Mouse (Mus musculus) MEL (cell line): ENCODE data around the gene Phlda3. TPM values are rescaled to one million over a fixed set of nuclear protein-coding genes. Genes with fewer than 3 reads are reported as not detected.

Source experiments
- DNase-seq: peaks from one replicate; pipeline ENCODE4 v3.0.0; 2011; ENCODE audit warnings: low read depth, low spot score
- H3K27ac ChIP-seq: 2 replicates; pipeline ENCODE4 v1.5.1; 2012; ENCODE audit warnings: low read depth, mild to moderate bottlenecking, control low read depth, low read length, moderate library complexity; ENCODE audit not compliant: control insufficient read depth
- H3K27me3 ChIP-seq, 2 experiments: fragments of 150-350 bp in 1 of 2; sonication (generic) in 1 of 2; 2 replicates each; pipeline ENCODE4 v1.6.1; 2012; ENCODE audit warnings: low read length in 2 of 2, mild to moderate bottlenecking in 2 of 2, improper control_type of control experiment in 1 of 2, moderate library complexity in 1 of 2; ENCODE audit not compliant: insufficient read depth in 2 of 2, control insufficient read depth in 1 of 2
- H3K36me3 ChIP-seq, 2 experiments: 2 replicates each; pipeline ENCODE4 v1.6.1; 2012 to 2014; ENCODE audit warnings: low read length in 2 of 2, improper control_type of control experiment in 1 of 2, inconsistent platforms in 1 of 2, mild to moderate bottlenecking in 1 of 2; ENCODE audit not compliant: insufficient read depth in 2 of 2, control insufficient read depth in 1 of 2
- H3K4me1 ChIP-seq, 2 experiments: fragments of 150-350 bp in 1 of 2; sonication (generic) in 1 of 2; 2 replicates each; pipeline ENCODE4 v1.6.1; 2012; ENCODE audit warnings: low read length in 2 of 2, improper control_type of control experiment in 1 of 2, mild to moderate bottlenecking in 1 of 2; ENCODE audit not compliant: insufficient read depth in 2 of 2, control insufficient read depth in 1 of 2
- H3K4me3 ChIP-seq, 2 experiments: fragments of 150-350 bp in 1 of 2; sonication (generic) in 1 of 2; 2 replicates each; pipeline ENCODE4 v1.5.1; 2012; ENCODE audit warnings: low read depth in 2 of 2, low read length in 2 of 2, mild to moderate bottlenecking in 2 of 2, moderate library complexity in 2 of 2, control low read depth in 1 of 2, improper control_type of control experiment in 1 of 2; ENCODE audit not compliant: control insufficient read depth in 1 of 2, insufficient read depth in 1 of 2
- H3K79me2 ChIP-seq: 2 replicates; pipeline ENCODE4 v1.6.1; 2012; ENCODE audit warnings: mild to moderate bottlenecking, low read length, moderate library complexity; ENCODE audit not compliant: control insufficient read depth, poor library complexity, insufficient read depth
- H3K9ac ChIP-seq: 2 replicates; pipeline ENCODE4 v1.6.1; 2012; ENCODE audit warnings: low read depth, mild to moderate bottlenecking, control low read depth, low read length, moderate library complexity; ENCODE audit not compliant: control insufficient read depth, poor library complexity, severe bottlenecking
- H3K9me3 ChIP-seq: fragments of 150-350 bp; sonication (generic); replicated peaks from 2 replicates; pipeline ENCODE4 v1.6.1; 2012; ENCODE audit warnings: mild to moderate bottlenecking, low read length, improper control_type of control experiment, moderate library complexity; ENCODE audit not compliant: insufficient read depth
- CHD1 ChIP-seq: IDR thresholded peaks from 2 replicates; pipeline ENCODE4 v1.6.1; 2012; ENCODE audit warnings: low read depth, mild to moderate bottlenecking, inconsistent platforms, low read length, improper control_type of control experiment
- EP300 ChIP-seq, 2 experiments: IDR thresholded peaks; 2 replicates each; pipeline ENCODE4 v1.6.1; 2011; ENCODE audit warnings: improper control_type of control experiment in 2 of 2, low read length in 2 of 2, low read depth in 1 of 2, mild to moderate bottlenecking in 1 of 2
- ETS1 ChIP-seq: IDR thresholded peaks from 2 replicates; pipeline ENCODE4 v1.6.1; 2012; ENCODE audit warnings: low read depth, mild to moderate bottlenecking, inconsistent platforms, low read length, improper control_type of control experiment, moderate library complexity
- GATA1 ChIP-seq: IDR thresholded peaks from 2 replicates; pipeline ENCODE4 v1.6.1; 2011; ENCODE audit warnings: low read depth, low read length, improper control_type of control experiment
- HCFC1 ChIP-seq: IDR thresholded peaks from 2 replicates; pipeline ENCODE4 v1.6.1; 2012; ENCODE audit warnings: low read depth, mild to moderate bottlenecking, inconsistent platforms, low read length, improper control_type of control experiment, moderate library complexity
- JUND ChIP-seq: IDR thresholded peaks from 2 replicates; pipeline ENCODE4 v1.6.1; 2011; ENCODE audit warnings: low read depth, mild to moderate bottlenecking, improper control_type of control experiment, low read length
- MAFK ChIP-seq: IDR thresholded peaks from 2 replicates; pipeline ENCODE4 v1.6.1; 2011; ENCODE audit warnings: low read depth, mild to moderate bottlenecking, low read length, improper control_type of control experiment, borderline replicate concordance
- MEF2A ChIP-seq: IDR thresholded peaks from 2 replicates; pipeline ENCODE4 v1.6.1; 2014; ENCODE audit warnings: low read depth, mild to moderate bottlenecking, inconsistent platforms, low read length, improper control_type of control experiment; ENCODE audit not compliant: poor library complexity, insufficient replicate concordance, severe bottlenecking; ENCODE audit errors: extremely low read depth
- MYB ChIP-seq: IDR thresholded peaks from 2 replicates; pipeline ENCODE4 v1.6.1; 2011; ENCODE audit warnings: mild to moderate bottlenecking, low read depth, low read length, improper control_type of control experiment
- NELFE ChIP-seq: IDR thresholded peaks from 2 replicates; pipeline ENCODE4 v1.6.1; 2011; ENCODE audit warnings: low read depth, low read length, improper control_type of control experiment
- NRF1 ChIP-seq: IDR thresholded peaks from 2 replicates; pipeline ENCODE4 v1.6.1; 2014; ENCODE audit warnings: low read depth, mild to moderate bottlenecking, inconsistent platforms, low read length, improper control_type of control experiment, moderate library complexity; ENCODE audit not compliant: poor library complexity, insufficient read depth, severe bottlenecking
- POLR2A ChIP-seq, 2 experiments: IDR thresholded peaks; 2 replicates each; pipeline ENCODE4 v1.6.1; 2011 to 2012; ENCODE audit warnings: low read length in 2 of 2, mild to moderate bottlenecking in 2 of 2, control low read depth in 1 of 2, improper control_type of control experiment in 1 of 2, low read depth in 1 of 2, moderate library complexity in 1 of 2; ENCODE audit not compliant: control insufficient read depth in 1 of 2, insufficient read depth in 1 of 2, poor library complexity in 1 of 2
- POLR2AphosphoS2 ChIP-seq: IDR thresholded peaks from 2 replicates; pipeline ENCODE4 v1.6.1; 2011; ENCODE audit warnings: low read length, improper control_type of control experiment
- POLR2AphosphoS5 ChIP-seq: IDR thresholded peaks from 2 replicates; pipeline ENCODE4 v1.6.1; 2012; ENCODE audit warnings: low read depth, borderline replicate concordance, mild to moderate bottlenecking, inconsistent platforms, low read length, moderate library complexity, mixed read lengths
- RAD21 ChIP-seq: IDR thresholded peaks from 2 replicates; pipeline ENCODE4 v1.6.1; 2011; ENCODE audit warnings: mild to moderate bottlenecking, low read depth, low read length, improper control_type of control experiment
- RCOR1 ChIP-seq: IDR thresholded peaks from 2 replicates; pipeline ENCODE4 v1.6.1; 2012; ENCODE audit warnings: low read depth, mild to moderate bottlenecking, inconsistent platforms, low read length, improper control_type of control experiment
- SIN3A ChIP-seq: IDR thresholded peaks from 2 replicates; pipeline ENCODE4 v1.6.1; 2012; ENCODE audit warnings: low read length, improper control_type of control experiment, inconsistent platforms
- SMC3 ChIP-seq: IDR thresholded peaks from 2 replicates; pipeline ENCODE4 v1.6.1; 2011; ENCODE audit warnings: low read depth, low read length, improper control_type of control experiment
- TBP ChIP-seq: IDR thresholded peaks from 2 replicates; pipeline ENCODE4 v1.8.0; 2011; ENCODE audit warnings: low read depth, low read length, improper control_type of control experiment
- TCF12 ChIP-seq: IDR thresholded peaks from 2 replicates; pipeline ENCODE4 v1.6.1; 2014; ENCODE audit warnings: low read depth, mild to moderate bottlenecking, inconsistent platforms, low read length, improper control_type of control experiment, moderate library complexity
- USF2 ChIP-seq, 2 experiments: IDR thresholded peaks; 2 replicates each; pipeline ENCODE4 v1.6.1; 2011 to 2012; ENCODE audit warnings: improper control_type of control experiment in 2 of 2, low read length in 2 of 2, borderline replicate concordance in 1 of 2, inconsistent platforms in 1 of 2, low read depth in 1 of 2, mild to moderate bottlenecking in 1 of 2; ENCODE audit not compliant: insufficient read depth in 1 of 2
- ZC3H11A ChIP-seq: IDR thresholded peaks from 2 replicates; pipeline ENCODE4 v1.6.1; 2012; ENCODE audit warnings: low read depth, mild to moderate bottlenecking, inconsistent platforms, low read length, improper control_type of control experiment
- ZMIZ1 ChIP-seq: IDR thresholded peaks from 2 replicates; pipeline ENCODE4 v1.6.1; 2012; ENCODE audit warnings: low read depth, mild to moderate bottlenecking, inconsistent platforms, low read length, improper control_type of control experiment, moderate library complexity
- ZNF384 ChIP-seq: IDR thresholded peaks from 2 replicates; pipeline ENCODE4 v1.6.1; 2012; ENCODE audit warnings: low read depth, mild to moderate bottlenecking, inconsistent platforms, low read length, improper control_type of control experiment
- polyA plus RNA-seq, 2 experiments: library from polyadenylated mRNA; stranded (reverse) in 1 of 2; unstranded in 1 of 2; fragments of >175 nt in 1 of 2; fragments of >200 nt in 1 of 2; gene quantifications; 2 replicates each; pipeline versions ENCODE4 v1.2.1 to v1.2.4; 2012; ENCODE audit warnings: low replicate concordance in 2 of 2, low read depth in 1 of 2; ENCODE audit not compliant: insufficient read length in 2 of 2, insufficient read depth in 1 of 2, missing spikeins in 1 of 2
- total RNA-seq: library from RNA; depleted of rRNA; stranded (reverse); fragments of 300-350 nt; gene quantifications from 2 replicates; pipeline ENCODE4 v1.2.3, GENCODE M21; 2012

The Phlda3 gene
- total and polyA plus RNA-seq, 3 experiments, result 7.7 to 20.0 TPM; not detected in 1

DNA sequence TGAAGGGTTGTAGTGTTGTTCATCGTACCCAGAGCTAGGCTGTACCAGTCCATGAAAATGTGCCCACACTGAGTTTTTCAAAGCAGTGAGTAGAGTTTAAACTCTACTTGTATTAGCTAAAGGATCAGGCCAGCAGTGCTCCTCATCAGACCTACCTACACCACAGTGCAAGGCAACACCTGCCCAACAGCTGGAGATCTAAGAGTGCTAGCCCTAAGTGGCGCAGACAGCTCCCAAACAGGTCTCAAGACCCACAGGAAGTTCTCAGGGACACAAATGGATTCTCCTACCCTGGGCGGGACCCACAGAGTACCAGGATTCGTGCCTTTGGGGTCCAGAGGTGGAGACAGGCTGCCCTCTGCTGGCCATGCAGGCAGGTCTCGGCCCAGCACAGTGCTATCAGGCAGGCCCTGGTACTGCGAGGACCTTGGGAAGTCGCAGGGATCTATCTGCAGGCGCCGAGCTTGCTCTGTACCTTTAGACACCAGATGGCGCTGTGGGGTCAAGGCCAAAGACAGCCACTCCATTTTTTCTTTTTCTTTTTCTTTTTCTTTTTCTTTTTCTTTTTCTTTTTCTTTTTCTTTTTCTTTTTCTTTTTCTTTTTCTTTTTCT lies 13.1 kb upstream of the Phlda3 start (continued):
- TF ChIP-seq TCF12 (no peak), ZC3H11A (peak; percentile 85), NELFE (no peak), RAD21 (peak; percentile 82), MYB (no peak), ZNF384 (peak; percentile 90), POLR2A (IDR thresholded peaks at IDR 0.05; ENCODE audit: control insufficient read depth in 1 of 2, insufficient read depth in 1 of 2, low read depth in 1 of 2, low read length in 2 of 2, poor library complexity in 1 of 2) (no peak), MAFK (no peak), USF2 (IDR thresholded peaks at IDR 0.05; ENCODE audit: borderline replicate concordance in 1 of 2, insufficient read depth in 1 of 2, low read depth in 1 of 2, low read length in 2 of 2) (no peak)

DNA sequence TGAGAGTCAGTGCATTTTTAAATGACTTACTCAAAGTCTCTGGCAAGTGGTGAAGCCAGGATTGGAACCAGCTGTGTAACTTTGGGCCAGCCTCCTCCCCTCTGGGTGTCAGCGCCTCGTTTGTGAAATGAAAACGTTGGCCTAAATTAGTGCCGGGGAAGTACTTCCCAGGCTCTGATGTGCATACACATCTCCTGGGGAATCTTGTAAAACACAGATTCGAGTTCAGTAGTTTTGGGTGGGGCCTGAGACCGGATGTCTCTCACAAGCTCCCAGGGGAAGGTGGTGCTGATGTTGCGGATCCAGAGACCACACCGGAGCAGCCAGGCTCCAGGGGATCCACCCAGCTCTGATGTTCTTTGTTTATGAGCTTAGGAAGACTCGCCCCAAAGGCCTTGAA lies 10.6 kb upstream of the Phlda3 start:
- H3K4me3 ChIP-seq, result no peak overlapping the region
- H3K9me3 ChIP-seq, result no peaks in the 10 kb centered on the region
- no peaks in the 10 kb centered on the region for H3K4me1 ChIP-seq
- no peak for TF ChIP-seq JUND
- no peak for TF ChIP-seq POLR2AphosphoS5
- TF ChIP-seq SIN3A, result no peak
- TF ChIP-seq ETS1, result no peak
- TF ChIP-seq RCOR1, result no peak
- no peak for TF ChIP-seq NRF1
- TF ChIP-seq EP300 (IDR thresholded peaks at IDR 0.05; ENCODE audit: low read depth in 1 of 2, low read length in 2 of 2), result no peak
- no peak for TF ChIP-seq ZC3H11A
- TF ChIP-seq POLR2AphosphoS2, result no peak
- no peak for TF ChIP-seq MEF2A
- no peak for TF ChIP-seq NELFE
- TF ChIP-seq HCFC1, result no peak
- TF ChIP-seq MYB, result no peak
- TF ChIP-seq TBP, result no peak
- no peak for TF ChIP-seq ZNF384
- TF ChIP-seq GATA1, result no peak
- no peak for TF ChIP-seq SMC3
- TF ChIP-seq ZMIZ1, result no peak
- TF ChIP-seq CHD1, result no peak
- H3K36me3 ChIP-seq, result no peaks in the 10 kb centered on the region
- no peaks in the 10 kb centered on the region for H3K79me2 ChIP-seq
- H3K27me3 ChIP-seq, result no peaks in the 10 kb centered on the region
- no peak overlapping the region for H3K9ac ChIP-seq
- DNase-seq, result no peak
- H3K27ac ChIP-seq, result no peak overlapping the region
